Mouse (Mus musculus): ENCODE measurements around the gene Cdkn1a. TPM values are rescaled to one million over a fixed set of nuclear protein-coding genes. Genes with fewer than 3 reads are reported as not detected.
"Not testable (repeated sequence)": the region's sequence is repeated elsewhere in the genome, so short reads cannot be mapped to it uniquely, and the experiment has no call there.

The Cdkn1a gene
- total RNA-seq, 2 experiments from 2014 or later: 8.2 to 14.5 TPM

DNA sequence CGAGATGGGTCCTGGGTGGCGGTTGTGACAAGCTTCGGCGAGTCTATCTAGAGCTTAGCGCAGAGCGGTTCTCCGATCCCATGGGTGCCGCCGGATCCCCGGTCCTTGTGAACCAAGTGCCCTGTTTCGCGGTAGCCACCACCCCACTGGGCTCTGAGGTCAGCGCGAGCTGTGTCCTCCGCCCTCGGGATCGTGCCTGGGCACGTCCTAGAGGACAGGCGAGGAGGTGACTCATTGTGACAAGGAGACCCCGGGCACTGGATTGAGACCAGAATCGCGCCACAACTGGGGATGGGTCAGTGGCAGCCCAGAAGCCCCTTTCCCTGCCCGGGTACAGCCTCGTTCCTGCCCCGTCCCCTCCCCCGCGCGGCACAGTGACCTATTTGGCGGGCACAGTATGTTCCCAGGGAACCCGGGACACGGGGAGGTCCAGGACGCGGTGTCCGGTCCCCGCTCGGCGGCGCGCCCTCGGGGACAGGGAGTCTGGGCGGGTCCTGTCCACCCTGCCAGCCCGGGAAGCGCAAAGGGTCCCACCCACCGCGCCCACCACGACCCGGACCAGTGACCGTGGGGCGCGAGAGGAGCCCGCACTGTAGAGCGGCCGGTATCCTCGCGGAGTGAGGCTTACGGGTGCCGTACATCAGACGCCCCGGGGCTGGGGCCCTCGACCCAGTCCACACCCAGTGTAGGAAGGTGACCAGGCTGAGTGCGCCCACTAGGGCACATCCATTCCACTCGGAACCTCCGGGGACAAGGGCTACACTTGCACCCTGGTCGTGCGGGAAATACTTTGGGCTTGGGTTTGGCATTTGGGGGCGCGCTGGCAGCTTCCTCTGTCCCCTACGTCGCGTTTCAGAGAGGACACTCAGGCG is 3.8 kb downstream of the Cdkn1a start:
- DNase-seq (ENCODE audit: low spot score in 2 of 2): peak in 1 of 2 experiments; percentile 33
- peak overlapping the region; percentile 60 for H3K4me3 ChIP-seq
- no peak; the same call in 1 of the 2 replicates for TF ChIP-seq CTCF (conservative IDR thresholded peaks at IDR 0.05)
- peak overlapping the region; percentile 77 for H3K27ac ChIP-seq

DNA sequence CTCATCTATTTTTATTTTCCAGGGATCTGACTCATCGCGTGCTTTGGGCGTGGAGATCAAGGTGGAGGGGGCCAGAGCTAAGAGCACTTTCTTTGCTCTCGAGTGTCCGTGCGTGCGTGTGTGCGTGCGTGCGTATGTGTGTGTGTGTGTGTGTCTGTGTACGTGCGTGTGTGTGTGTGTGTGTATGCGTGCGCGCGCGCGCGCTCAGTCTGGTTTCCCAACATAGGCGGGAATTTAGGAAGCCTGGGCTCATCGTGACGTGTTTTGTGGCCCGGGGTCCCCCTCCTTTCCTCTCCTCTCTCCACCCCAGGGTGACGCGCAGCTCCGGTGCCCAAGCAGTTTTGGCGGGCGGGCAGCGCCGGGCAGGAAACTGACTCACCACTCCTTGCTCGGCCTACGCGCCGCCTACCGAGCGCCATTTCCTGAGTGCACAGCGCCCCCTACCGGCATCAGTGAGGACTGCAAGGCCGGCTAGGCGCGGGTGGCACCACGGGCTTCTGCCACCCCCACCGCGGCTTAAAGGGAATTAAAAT is 4.5 kb downstream of the Cdkn1a start:
- peak; percentile 99 for TF ChIP-seq CTCF (conservative IDR thresholded peaks at IDR 0.05)
- Histone ChIP-seq H3K4me3 (peak overlapping the region; percentile 60), H3K27ac (peak overlapping the region; percentile 77)
- DNase-seq (ENCODE audit: low spot score in 2 of 2): peak; percentile 95 to 98

DNA sequence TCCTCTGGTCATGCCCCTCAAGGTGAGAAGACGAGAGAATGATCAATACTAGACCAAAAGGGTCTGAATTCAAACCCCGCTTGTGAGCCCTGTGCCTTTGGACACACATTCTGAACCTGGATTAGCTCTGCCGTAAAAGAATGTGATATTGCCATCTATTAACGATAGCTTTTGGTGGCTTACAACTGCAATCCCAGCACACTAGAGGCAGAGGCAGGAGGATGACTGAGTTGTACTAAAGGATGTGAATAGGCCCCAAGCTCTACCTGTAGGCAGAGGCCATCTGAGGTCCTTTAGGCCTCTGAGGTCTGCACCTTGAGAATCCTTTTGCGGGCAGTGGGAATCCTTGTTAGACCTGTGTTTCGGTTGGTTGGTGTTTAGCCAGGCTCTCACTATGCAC is 5.5 kb downstream of the Cdkn1a start:
- no peak overlapping the region for H3K27ac ChIP-seq
- DNase-seq (ENCODE audit: low spot score in 2 of 2): no peak
- TF ChIP-seq CTCF (conservative IDR thresholded peaks at IDR 0.05): no peak
- H3K4me3 ChIP-seq: no peak overlapping the region

DNA sequence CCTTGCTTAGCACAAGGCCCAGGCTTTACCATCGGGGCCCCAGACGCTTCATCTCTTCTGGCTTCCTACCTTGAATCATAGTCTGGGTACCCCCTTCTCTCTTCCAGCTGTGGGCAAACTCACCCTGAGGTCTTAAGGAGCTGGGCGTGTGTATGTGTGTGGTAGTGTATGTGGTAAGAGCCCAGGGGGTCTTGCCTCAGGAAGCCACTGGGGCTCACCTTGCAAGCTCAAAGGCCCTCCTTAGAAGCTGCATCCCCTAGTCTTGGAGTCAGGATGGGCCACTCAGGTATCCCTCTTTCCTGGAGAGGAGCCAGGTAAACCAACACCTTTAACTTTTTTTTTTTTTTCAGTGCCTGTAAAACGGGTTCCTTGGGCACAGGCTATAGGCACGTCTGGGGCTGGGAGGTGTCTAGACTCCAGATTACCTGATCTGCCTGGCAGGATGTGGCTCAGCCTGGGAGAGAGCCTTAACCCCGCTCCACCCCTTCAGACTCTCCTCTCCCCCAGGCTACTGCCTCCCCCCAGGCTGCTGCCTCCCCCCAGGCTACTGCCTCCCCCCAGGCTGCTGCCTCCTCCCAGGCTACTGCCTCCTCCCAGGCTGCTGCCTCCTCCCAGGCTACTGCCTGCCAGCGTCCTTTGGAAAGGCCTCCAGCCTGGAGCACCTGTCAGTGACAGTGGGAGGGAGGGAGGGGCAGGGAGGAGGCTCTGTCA is 6.2 kb downstream of the Cdkn1a start:
- H3K4me3 ChIP-seq: no peak overlapping the region
- DNase-seq (ENCODE audit: low spot score in 2 of 2): no peak
- no peak for TF ChIP-seq CTCF (conservative IDR thresholded peaks at IDR 0.05)
- no peak overlapping the region for H3K27ac ChIP-seq

DNA sequence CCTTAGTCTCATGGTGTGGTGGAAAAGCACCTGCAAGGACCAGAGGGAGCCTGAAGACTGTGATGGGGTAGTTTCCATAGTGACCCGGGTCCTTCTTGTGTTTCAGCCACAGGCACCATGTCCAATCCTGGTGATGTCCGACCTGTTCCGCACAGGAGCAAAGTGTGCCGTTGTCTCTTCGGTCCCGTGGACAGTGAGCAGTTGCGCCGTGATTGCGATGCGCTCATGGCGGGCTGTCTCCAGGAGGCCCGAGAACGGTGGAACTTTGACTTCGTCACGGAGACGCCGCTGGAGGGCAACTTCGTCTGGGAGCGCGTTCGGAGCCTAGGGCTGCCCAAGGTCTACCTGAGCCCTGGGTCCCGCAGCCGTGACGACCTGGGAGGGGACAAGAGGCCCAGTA is 7.5 kb downstream of the Cdkn1a start:
- Histone ChIP-seq H3K4me3 (no peak overlapping the region), H3K27ac (no peak overlapping the region)
- DNase-seq (ENCODE audit: low spot score in 2 of 2): no peak
- TF ChIP-seq CTCF (conservative IDR thresholded peaks at IDR 0.05): no peak

DNA sequence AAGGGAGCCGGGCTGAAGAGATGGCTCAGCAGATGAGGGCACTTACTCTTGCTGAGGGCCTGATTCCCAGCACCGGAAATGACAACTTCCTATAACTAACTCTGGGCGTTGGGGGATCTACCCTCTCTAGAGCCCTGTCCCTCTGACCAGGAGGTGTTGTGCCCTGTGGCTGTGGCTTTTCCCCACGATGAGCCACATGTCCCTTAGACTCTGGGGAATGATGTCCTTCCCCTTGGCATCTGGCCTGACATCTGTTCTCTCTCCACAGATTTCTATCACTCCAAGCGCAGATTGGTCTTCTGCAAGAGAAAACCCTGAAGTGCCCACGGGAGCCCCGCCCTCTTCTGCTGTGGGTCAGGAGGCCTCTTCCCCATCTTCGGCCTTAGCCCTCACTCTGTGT is 8.3 kb downstream of the Cdkn1a start:
- DNase-seq (ENCODE audit: low spot score in 2 of 2): no peak

DNA sequence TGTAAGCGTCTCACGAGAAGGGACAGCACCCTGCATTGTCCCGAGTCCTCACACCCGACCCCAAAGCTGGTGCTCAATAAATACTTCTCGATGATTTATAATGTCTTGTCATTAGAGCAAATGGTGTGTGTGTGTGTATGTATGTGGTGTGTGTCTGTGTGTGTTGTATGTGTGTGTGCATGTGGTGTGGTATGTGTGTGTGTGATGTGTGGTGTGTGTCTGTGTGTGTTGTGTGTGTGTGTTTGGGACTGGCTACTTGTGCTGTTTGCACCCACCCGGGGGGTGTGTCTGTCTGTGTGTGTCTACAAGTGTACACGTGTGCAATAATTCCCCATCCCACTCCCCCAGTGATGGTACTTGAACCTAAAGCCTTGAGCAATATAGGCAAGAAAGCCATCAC is 9.9 kb downstream of the Cdkn1a start:
- no peak overlapping the region for H3K27ac ChIP-seq
- no peak for DNase-seq (ENCODE audit: low spot score in 2 of 2)

More for the DNA sequence above, 8.3 kb downstream of the Cdkn1a start:
- TF ChIP-seq CTCF (conservative IDR thresholded peaks at IDR 0.05): no peak
- Histone ChIP-seq H3K4me3 (no peak overlapping the region), H3K27ac (no peak overlapping the region)

DNA sequence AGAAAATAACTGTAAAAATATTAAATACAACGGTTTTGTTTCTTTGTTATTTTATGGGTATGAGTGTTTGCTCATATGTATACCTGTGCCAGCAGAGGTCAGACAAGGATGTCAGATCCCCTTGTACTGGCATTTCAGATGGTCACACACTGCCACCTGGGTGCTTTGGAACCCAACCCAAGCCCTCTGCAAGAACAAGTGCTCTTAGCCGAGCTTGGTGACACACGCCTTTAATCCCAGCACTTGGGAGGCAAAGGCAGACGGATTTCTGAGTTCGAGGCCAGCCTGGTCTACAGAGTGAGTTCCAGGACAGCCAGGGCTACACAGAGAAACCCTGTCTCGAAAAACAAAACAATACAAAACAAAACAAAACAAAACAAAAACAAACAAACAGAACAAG is 19.6 kb downstream of the Cdkn1a start:
- H3K4me3 ChIP-seq; H3K27ac ChIP-seq; DNase-seq (ENCODE audit: low spot score in 2 of 2): not testable (repeated sequence)

More for the DNA sequence above, 9.9 kb downstream of the Cdkn1a start:
- H3K4me3 ChIP-seq: no peak overlapping the region
- TF ChIP-seq CTCF (conservative IDR thresholded peaks at IDR 0.05): no peak

DNA sequence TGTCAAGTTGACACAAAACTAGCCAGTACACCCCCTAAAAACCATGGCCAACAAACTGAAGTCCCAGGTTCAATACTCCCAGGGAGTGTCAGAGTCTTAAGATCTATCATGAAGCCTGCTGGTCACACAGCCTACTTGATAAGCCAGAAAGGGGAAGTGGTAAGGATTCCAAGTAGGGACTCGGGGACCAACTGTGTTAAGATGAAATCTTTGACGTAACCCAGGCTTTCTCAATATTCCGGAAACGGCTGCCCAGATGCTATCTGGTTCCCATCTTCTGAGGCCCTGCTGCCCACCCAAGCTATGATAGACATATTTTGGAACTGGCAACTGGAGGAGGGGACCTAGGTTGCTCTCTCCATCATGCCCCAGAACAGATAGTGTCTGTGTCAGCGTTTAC is 20.6 kb downstream of the Cdkn1a start:
- Histone ChIP-seq H3K27ac (no peak overlapping the region), H3K4me3 (no peak overlapping the region)
- no peak for DNase-seq (ENCODE audit: low spot score in 2 of 2)
- no peak for TF ChIP-seq CTCF (conservative IDR thresholded peaks at IDR 0.05)

DNA sequence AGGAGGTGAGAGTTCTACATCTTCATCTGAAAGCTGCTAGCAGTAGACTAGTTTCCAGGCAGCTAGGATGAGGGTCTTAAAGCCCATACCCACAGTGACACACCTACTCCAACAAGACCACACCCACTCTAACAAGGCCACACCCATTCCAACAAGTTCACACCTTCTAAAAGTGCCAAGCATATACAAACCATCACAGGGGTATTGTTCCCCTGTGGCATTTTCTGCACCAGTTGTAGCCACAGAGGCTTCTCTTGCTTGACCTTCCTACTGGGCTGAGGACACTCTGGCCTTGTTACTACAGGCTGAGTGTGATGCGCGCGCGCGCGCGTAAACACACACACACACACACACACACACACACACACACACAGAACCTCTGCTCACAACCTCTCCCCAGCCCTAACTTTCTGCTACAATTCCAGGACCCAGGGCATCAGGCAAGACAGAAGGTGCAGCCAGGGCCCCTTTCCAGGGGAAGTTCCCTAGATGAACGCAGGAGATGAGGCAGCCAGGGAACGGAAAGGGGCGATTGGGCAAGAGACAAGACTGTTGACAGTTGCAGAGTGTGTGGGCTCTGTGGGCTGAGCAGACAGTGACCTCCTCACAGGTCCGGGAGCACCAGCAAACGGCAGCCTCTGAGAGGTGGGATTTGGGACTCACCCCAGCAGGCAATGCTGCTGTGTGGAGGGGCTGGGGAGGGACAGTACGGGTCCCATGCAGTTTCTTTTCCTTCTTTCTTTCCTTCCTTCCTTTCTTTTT is 23.0 kb downstream of the Cdkn1a start, which contains the start of gene Rab44:
TSS of gene Rab44 (plus strand) at position 555 of the 762 bp plus-strand sequence.
- DNase-seq (ENCODE audit: low spot score in 2 of 2): no peak
- TF ChIP-seq CTCF (conservative IDR thresholded peaks at IDR 0.05): no peak
- no peak within 1 kb of the TSS for H3K27ac ChIP-seq
- H3K4me3 ChIP-seq: no peak within 1 kb of the TSS

DNA sequence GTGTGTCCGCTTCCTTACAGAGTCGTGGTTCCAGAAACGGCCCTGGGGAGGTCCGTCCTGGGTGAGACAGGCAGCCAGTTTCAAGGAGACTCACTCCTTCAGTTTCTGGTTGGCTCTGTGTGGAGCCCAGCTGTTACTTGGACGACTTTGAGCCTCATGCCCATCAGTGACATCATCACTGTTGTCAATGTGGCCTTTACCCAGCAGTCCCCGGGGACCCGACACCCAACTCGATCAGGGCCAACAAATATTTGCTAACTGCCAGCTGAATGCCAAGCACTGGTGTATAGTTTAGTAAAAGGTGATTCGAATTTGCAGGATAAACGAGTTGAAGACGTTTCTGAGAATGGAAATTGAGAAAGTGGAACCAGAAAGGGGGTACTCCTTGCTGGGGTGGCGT is 25.2 kb downstream of the Cdkn1a start:
- Histone ChIP-seq H3K4me3 (no peak overlapping the region), H3K27ac (no peak overlapping the region)
- no peak for DNase-seq (ENCODE audit: low spot score in 2 of 2)
- TF ChIP-seq CTCF (conservative IDR thresholded peaks at IDR 0.05): no peak

DNA sequence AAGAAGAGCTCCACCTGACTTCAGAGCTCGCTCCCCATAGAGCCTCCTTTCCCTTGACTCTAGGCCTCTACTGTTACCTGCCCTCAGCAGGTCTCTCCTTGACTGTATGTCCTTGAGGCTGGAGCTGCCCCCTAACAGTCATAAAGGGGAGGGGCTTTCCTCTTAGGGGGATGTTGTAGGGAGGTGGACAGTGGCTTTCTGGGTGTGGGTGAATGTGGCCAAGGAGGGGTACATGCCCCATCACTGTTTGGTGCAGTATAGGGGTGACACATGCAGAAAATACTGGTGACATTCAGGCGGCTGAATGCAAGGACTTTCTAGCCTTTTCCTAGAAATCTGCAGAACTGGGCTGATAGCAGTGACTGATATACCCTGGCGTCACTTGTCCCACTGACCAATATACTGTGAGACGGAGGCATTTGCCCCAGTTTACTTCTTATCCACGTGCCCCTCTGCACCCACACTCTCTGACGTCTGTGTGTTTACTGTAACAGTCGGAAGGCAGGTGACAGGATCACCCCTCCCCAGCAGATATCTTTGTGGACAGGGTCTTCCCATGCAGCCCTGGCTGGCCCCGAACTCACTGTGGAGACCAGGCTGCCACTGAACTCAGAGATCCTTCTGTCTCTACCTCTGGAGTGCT is 26.4 kb downstream of the Cdkn1a start:
- no peak overlapping the region for H3K4me3 ChIP-seq
- DNase-seq (ENCODE audit: low spot score in 2 of 2): no peak
- TF ChIP-seq CTCF (conservative IDR thresholded peaks at IDR 0.05): no peak
- no peak overlapping the region for H3K27ac ChIP-seq

Measured in layer of hippocampus, adult 2 months (tissue).